Mouse (Mus musculus): ENCODE data around the gene Cyp3a13. TPM values are rescaled to one million over a fixed set of nuclear protein-coding genes. Genes with fewer than 3 reads are reported as not detected.
"Not testable (repeated sequence)": the region's sequence is repeated elsewhere in the genome, so short reads cannot be mapped to it uniquely, and the experiment has no call there.

The Cyp3a13 gene
- polyA plus RNA-seq, 1 experiment from 2014 or later: 0.21 TPM

DNA sequence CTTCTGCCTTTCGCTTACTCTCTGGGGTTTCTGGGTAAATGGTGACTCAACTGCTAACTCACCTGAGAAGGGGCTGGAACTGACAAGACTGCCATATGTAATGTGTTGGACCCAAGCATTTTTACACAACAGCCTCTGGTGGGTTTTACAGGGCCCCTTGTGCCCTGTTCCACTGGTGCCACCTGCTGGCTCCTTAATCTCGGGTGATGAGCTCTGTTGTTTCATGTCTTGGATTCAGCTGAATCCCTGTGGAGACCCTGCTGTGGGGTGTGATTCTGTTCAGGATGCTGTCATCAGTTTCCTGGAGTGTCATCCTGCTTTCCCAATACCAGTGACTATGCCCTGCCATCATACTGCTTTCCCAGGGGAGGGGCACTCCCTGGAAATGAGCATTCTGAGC, 43.6 kb downstream of the Cyp3a13 start:
- Histone ChIP-seq H3K27me3 (ENCODE audit: insufficient read depth, low read length) (no peaks in the 10 kb centered on the region), H3K4me3 (ENCODE audit: low read depth, low read length) (no peak overlapping the region), H3K9me3 (ENCODE audit: low read depth, low read length) (no peaks in the 10 kb centered on the region), H3K36me3 (ENCODE audit: insufficient read depth) (no peaks in the 10 kb centered on the region), H3K27ac (ENCODE audit: low read depth) (no peak overlapping the region), H3K4me2 (no peak overlapping the region), H3K9ac (no peak overlapping the region), H3K4me1 (ENCODE audit: insufficient read depth) (no peaks in the 10 kb centered on the region)
- ATAC-seq (ENCODE audit: insufficient read depth): no peak
- 48% methylated on average over 2 of the region's 2 CpGs for WGBS
- peak; percentile 61 for TF ChIP-seq CTCF (IDR thresholded peaks at IDR 0.05; ENCODE audit: low read depth)
- DNase-seq: peak; percentile 68

DNA sequence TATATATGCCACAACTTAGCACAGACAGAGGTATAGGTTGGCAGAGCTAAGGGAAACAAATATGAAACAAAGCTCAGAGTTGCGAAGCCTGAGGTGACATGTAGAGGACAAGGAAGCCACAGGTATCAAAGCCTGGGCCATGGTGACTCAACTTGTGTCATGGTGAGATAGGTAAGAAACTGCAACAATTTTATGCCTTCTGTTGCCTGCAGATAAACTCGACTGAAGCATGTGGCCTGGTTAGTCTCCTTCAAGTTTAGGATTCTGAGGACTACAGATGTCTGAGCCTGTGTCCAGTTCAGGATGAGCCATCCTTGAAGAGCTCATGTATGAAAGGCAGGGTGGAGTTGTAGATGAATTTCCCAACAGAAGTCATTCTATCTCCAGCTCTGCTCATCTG, 46.4 kb downstream of the Cyp3a13 start:
- no peak for TF ChIP-seq CTCF (IDR thresholded peaks at IDR 0.05; ENCODE audit: low read depth)
- H3K4me2 ChIP-seq: no peak overlapping the region
- 83% methylated on average over 2 of the region's 2 CpGs for WGBS
- no peak for ATAC-seq (ENCODE audit: insufficient read depth)
- no peak overlapping the region for H3K4me3 ChIP-seq (ENCODE audit: low read depth, low read length)
- no peak overlapping the region for H3K9ac ChIP-seq
- H3K36me3 ChIP-seq (ENCODE audit: insufficient read depth): no peaks in the 10 kb centered on the region
- no peaks in the 10 kb centered on the region for H3K9me3 ChIP-seq (ENCODE audit: low read depth, low read length)
- H3K27ac ChIP-seq (ENCODE audit: low read depth): no peak overlapping the region
- no peaks in the 10 kb centered on the region for H3K27me3 ChIP-seq (ENCODE audit: insufficient read depth, low read length)
- no peak for DNase-seq
- no peaks in the 10 kb centered on the region for H3K4me1 ChIP-seq (ENCODE audit: insufficient read depth)

DNA sequence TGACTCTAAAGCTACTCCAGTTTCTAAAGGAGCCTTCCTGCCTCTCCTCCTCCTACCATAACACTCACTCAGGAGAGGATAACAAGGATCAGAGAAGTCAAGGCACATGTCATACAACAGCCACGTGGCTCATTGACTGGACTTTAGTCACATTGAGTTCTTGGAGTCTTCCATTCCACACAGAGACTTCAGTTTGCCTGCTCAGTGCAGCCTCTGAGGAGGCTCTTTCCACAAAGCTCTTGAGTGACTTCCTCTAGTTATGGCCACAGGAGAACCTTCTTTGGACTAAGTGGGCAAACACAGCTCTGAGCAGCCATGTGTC, 49.1 kb downstream of the Cyp3a13 start:
- H3K9ac ChIP-seq; H3K9me3 ChIP-seq (ENCODE audit: low read depth, low read length); H3K36me3 ChIP-seq (ENCODE audit: insufficient read depth); DNase-seq; H3K4me1 ChIP-seq (ENCODE audit: insufficient read depth); ATAC-seq (ENCODE audit: insufficient read depth); H3K4me3 ChIP-seq (ENCODE audit: low read depth, low read length); H3K27ac ChIP-seq (ENCODE audit: low read depth); H3K27me3 ChIP-seq (ENCODE audit: insufficient read depth, low read length); H3K4me2 ChIP-seq: not testable (repeated sequence)
- WGBS: 27% methylated on average over 1 of the region's 1 CpGs

DNA sequence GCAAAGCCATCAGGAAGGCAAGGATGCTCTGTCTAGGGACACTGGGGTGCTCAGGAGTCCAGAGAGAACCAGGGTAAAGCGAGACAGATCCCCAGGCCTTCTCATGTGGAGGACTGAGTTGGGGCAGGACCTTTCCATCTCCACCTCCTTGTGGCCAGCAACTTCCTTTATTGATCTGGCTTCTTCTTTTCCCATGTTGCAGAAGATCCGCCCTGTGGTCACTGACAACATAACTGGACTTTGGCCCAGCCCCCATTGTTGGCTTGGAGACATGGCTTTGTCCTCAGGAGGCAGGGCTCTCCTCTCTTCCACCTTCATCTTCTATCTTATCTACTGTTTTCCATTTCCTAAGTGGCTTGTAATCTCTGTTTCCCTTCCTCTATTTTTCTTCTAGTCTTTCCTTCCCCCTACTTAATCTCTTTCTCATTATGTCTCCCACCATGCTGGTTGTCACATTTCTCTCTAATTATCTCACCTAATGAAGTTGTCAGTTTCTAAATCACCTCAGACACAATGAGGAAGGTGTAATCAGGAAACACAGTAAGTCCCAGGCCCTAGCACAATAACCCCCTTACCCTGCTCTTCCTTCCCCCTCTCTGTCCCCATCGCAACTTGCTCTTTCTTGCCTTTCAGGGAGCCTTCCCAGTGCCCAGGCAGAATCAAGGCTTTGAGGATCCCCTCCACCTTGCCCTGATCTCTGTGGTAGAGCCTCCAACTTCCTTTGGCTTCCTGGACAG, 49.6 kb downstream of the Cyp3a13 start, which contains the start of gene Pilrb2:
TSS of gene Pilrb2 (minus strand) at position 172 of the 737 bp plus-strand sequence.
- not testable (repeated sequence) for H3K36me3 ChIP-seq (ENCODE audit: insufficient read depth); ATAC-seq (ENCODE audit: insufficient read depth)
- WGBS: 65% methylated on average over 2 of the region's 3 CpGs

DNA sequence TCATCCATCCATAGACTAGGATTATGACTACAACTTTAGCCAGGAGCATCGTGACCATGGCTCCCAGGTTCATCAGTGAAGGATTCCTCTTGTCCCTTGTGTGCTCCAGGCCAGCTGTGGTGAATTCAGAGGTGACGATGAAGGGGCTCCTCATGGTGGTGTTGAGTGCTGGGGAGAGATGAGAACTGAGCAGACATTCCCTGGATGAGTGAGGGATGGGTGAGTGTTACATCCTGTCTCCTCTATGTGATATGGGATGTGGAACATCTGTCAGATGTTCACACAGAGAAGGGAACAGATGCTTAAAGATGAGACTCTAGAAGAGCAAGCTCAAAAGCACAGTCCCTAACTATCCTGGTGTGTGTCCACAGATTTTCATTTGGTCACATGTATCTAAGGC, 52.8 kb downstream of the Cyp3a13 start:
- H3K36me3 ChIP-seq (ENCODE audit: insufficient read depth); H3K4me1 ChIP-seq (ENCODE audit: insufficient read depth); H3K27me3 ChIP-seq (ENCODE audit: insufficient read depth, low read length); H3K27ac ChIP-seq (ENCODE audit: low read depth); DNase-seq; H3K9me3 ChIP-seq (ENCODE audit: low read depth, low read length); H3K9ac ChIP-seq; H3K4me3 ChIP-seq (ENCODE audit: low read depth, low read length); H3K4me2 ChIP-seq: not testable (repeated sequence)
- peak; percentile 95 for ATAC-seq (ENCODE audit: insufficient read depth)
- 31% methylated on average over 2 of the region's 2 CpGs for WGBS

More for the DNA sequence above, 49.6 kb downstream of the Cyp3a13 start, which contains the start of gene Pilrb2:
- H3K27ac ChIP-seq (ENCODE audit: low read depth); H3K4me3 ChIP-seq (ENCODE audit: low read depth, low read length); H3K4me2 ChIP-seq; H3K27me3 ChIP-seq (ENCODE audit: insufficient read depth, low read length); H3K9me3 ChIP-seq (ENCODE audit: low read depth, low read length); H3K9ac ChIP-seq; DNase-seq; H3K4me1 ChIP-seq (ENCODE audit: insufficient read depth): not testable (repeated sequence)

DNA sequence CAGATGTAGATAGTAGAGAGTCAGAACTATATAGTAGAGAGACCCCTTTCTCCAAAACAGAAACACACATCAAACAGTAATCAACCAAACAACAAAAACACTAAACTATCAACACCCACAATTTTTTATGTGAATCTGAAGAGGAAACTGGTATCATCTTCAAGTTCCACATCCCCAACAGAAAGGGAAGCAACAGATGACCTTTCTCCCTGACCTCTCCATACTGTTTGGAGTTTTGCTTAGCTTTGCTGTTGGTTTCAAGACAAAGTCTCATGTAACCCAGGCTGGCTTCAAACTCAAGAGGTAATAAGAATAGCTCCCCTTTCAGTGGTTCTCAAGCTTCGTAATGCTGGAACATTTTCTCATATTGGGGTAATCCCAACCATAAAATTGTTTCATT, 57.4 kb downstream of the Cyp3a13 start:
- WGBS: 88% methylated on average over 1 of the region's 1 CpGs
- not testable (repeated sequence) for H3K4me3 ChIP-seq (ENCODE audit: low read depth, low read length); H3K4me2 ChIP-seq; H3K27me3 ChIP-seq (ENCODE audit: insufficient read depth, low read length); H3K9me3 ChIP-seq (ENCODE audit: low read depth, low read length); H3K27ac ChIP-seq (ENCODE audit: low read depth); DNase-seq; ATAC-seq (ENCODE audit: insufficient read depth); H3K36me3 ChIP-seq (ENCODE audit: insufficient read depth); H3K4me1 ChIP-seq (ENCODE audit: insufficient read depth); H3K9ac ChIP-seq

DNA sequence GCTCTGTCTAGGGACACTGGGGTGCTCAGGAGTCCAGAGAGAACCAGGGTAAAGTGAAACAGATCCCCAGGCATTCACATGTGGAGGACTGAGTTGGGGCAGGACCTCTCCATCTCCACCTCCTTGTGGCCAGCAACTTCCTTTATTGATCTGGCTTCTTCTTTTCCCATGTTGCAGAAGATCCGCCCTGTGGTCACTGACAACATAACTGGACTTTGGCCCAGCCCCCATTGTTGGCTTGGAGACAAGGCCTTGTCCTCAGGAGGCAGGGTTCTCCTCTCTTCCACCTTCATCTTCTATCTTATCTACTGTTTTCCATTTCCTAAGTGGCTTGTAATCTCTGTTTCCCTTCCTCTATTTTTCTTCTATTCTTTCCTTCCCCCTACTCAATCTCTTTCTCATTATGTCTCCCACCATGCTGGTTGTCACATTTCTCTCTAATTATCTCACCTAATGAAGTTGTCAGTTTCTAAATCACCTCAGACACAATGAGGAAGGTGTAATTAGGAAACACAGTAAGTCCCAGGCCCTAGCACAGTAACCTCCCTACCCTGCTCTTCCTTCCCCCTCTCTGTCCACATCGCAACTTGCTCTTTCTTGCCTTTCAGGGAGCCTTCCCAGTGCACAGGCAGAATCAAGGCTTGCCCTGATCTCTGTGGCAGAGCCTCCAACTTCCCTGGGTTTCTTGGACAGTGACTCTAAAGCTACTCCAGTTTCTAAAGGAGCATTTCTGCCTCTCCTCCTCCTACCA, 63.3 kb downstream of the Cyp3a13 start, which contains the start of gene Pilrb1:
TSS of gene Pilrb1 (minus strand) at position 147 of the 751 bp plus-strand sequence.
- not testable (repeated sequence) for H3K4me3 ChIP-seq (ENCODE audit: low read depth, low read length); ATAC-seq (ENCODE audit: insufficient read depth); H3K9me3 ChIP-seq (ENCODE audit: low read depth, low read length); H3K4me2 ChIP-seq; H3K4me1 ChIP-seq (ENCODE audit: insufficient read depth); H3K27me3 ChIP-seq (ENCODE audit: insufficient read depth, low read length); H3K36me3 ChIP-seq (ENCODE audit: insufficient read depth); H3K27ac ChIP-seq (ENCODE audit: low read depth); DNase-seq; H3K9ac ChIP-seq
- WGBS: 70% methylated on average over 2 of the region's 2 CpGs

DNA sequence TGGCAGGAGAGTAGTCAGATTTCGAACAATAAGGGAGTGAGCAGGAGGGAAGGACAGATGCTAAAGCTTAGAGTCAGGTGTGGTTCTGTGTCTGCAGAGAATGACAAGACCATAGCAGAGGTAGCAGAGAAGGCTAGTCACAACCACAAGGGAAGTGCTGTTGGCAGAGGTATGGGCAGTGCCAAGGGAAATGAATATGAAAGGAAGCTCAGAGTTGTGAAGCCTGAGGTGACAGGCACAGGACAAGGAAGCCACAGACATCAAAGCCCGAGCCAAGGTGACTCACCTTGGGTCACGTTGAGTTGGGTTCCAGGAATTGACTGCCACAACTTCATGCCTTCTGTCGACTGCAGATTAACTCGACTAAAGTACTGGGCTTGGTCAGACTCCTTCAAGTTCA, 64.5 kb downstream of the Cyp3a13 start:
- not testable (repeated sequence) for H3K9me3 ChIP-seq (ENCODE audit: low read depth, low read length); DNase-seq; H3K27me3 ChIP-seq (ENCODE audit: insufficient read depth, low read length); H3K4me2 ChIP-seq; H3K27ac ChIP-seq (ENCODE audit: low read depth); H3K9ac ChIP-seq; H3K4me1 ChIP-seq (ENCODE audit: insufficient read depth); H3K4me3 ChIP-seq (ENCODE audit: low read depth, low read length); H3K36me3 ChIP-seq (ENCODE audit: insufficient read depth); ATAC-seq (ENCODE audit: insufficient read depth)
- WGBS: 71% methylated on average over 4 of the region's 5 CpGs

DNA sequence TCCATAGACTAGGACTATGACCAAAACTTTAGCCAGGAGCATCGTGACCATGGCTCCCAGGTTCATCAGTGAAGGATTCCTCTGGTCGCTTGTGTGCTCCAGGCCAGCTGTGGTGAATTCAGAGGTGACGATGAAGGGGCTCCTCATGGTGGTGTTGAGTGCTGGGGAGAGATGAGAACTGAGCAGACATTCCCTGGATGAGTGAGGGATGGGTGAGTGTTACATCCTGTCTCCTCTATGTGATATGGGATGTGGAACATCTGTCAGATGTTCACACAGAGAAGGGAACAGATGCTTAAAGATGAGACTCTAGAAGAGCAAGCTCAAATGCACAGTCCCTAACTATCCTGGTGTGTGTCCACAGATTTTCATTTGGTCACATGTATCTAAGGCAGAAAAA, 66.5 kb downstream of the Cyp3a13 start:
- H3K4me2 ChIP-seq; H3K4me3 ChIP-seq (ENCODE audit: low read depth, low read length); H3K27ac ChIP-seq (ENCODE audit: low read depth); H3K36me3 ChIP-seq (ENCODE audit: insufficient read depth); H3K9ac ChIP-seq; H3K9me3 ChIP-seq (ENCODE audit: low read depth, low read length); H3K27me3 ChIP-seq (ENCODE audit: insufficient read depth, low read length); DNase-seq; H3K4me1 ChIP-seq (ENCODE audit: insufficient read depth): not testable (repeated sequence)
- 40% methylated on average over 3 of the region's 3 CpGs for WGBS
- peak; percentile 94 for ATAC-seq (ENCODE audit: insufficient read depth)

DNA sequence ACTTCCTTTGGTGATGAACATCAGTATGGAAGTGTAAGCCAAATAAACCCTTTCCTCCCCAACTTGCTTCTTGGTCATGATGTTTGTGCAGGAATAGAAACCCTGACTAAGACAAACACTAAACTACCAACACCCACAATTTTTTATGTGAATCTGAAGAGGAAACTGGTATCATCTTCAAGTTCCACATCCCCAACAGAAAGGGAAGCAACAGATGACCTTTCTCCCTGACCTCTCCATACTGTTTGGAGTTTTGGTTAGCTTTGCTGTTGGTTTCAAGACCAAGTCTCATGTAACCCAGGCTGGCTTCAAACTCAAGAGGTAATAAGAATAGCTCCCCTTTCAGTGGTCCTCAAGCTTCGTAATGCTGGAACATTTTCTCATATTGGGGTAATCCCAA, 71.1 kb downstream of the Cyp3a13 start:
- H3K4me2 ChIP-seq; H3K9ac ChIP-seq; H3K9me3 ChIP-seq (ENCODE audit: low read depth, low read length); ATAC-seq (ENCODE audit: insufficient read depth); H3K36me3 ChIP-seq (ENCODE audit: insufficient read depth); H3K27ac ChIP-seq (ENCODE audit: low read depth); DNase-seq; H3K4me3 ChIP-seq (ENCODE audit: low read depth, low read length); H3K27me3 ChIP-seq (ENCODE audit: insufficient read depth, low read length); H3K4me1 ChIP-seq (ENCODE audit: insufficient read depth): not testable (repeated sequence)
- 90% methylated on average over 1 of the region's 1 CpGs for WGBS

All from lung, embryonic 14.5 days (tissue).